Mouse (Mus musculus) thymus, postnatal 25 days (tissue): Measurements from ENCODE around the gene Pitpnm3.
"Not testable (repeated sequence)": the region's sequence is repeated elsewhere in the genome, so short reads cannot be mapped to it uniquely, and the experiment has no call there.

ENCODE experiments used
- DNase-seq: peaks from one replicate; pipeline ENCODE4 v3.0.0; 2022

Gene Pitpnm3

DNA sequence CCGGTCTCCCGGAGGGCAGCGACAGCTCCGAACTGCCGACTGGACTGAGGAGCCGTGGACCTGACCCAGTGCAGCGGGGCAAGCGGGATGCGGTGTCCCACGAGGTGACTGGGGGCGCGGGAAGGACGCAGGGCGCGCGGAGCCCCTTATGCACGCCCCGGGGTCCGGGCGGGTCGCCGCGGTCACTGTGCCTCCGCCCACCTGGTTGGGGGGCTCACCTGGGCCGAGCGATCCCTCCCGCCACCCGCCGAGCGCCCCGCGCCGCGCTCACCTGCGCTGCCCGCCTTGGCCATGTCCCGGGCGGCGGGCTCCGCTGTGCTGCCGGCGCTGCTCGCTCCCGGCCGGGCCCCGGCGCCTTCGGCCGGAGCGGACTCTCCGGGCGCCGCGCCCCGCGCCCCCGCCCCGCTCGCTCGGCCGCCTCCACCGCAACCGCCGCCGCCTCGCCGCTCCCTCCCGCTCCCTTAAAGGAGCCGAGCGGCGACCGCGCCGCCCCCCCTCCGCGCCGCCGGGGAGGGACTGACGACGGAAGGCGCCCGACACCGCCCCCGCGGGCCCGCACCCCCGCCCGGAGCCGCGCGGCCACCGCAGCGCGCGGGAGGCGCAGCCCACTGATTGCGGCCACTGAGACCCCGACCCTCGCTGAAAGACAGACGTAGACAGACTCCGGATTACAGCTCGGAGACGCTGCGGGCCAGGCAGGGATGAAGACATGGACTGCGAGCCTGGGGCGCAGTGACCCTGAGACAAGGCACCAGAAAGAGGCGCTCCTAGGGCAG, at the start of gene Pitpnm3:
Pitpnm3 (minus strand) TSS at position 396 of the 776 bp plus-strand sequence.
- no peak for DNase-seq

- DNase-seq = no peak
These were observed 48.7 kb upstream of the Pitpnm3 start for GRCm38 (mm10) chr11:72184252-72184651.

- DNase-seq = no peak
These were observed 45.6 kb upstream of the Pitpnm3 start for GRCm38 (mm10) chr11:72181136-72181535.

DNA sequence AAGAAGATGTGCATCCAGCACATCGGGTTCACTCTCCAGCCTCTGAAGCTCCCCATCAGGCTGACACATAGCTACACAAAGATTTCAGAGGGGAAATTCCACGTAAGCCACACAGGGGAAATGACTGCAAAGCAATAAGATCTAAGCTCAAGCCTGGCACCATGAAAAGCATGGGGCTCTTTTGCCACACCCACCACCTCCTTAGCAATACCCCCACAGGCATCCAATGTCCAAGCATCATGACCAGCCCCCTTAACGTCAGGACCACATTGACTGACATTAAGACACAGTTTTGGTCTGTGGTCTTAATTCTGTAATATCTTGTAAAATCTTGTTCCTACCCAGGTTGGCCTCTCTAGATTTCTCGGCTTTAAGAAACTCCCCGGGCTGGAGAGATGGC, 45.0 kb upstream of the Pitpnm3 start:
- DNase-seq = no peak

GRCm38 (mm10) chr11:72176553-72176952, 41.0 kb upstream of the Pitpnm3 start:
- no peak for DNase-seq

DNA sequence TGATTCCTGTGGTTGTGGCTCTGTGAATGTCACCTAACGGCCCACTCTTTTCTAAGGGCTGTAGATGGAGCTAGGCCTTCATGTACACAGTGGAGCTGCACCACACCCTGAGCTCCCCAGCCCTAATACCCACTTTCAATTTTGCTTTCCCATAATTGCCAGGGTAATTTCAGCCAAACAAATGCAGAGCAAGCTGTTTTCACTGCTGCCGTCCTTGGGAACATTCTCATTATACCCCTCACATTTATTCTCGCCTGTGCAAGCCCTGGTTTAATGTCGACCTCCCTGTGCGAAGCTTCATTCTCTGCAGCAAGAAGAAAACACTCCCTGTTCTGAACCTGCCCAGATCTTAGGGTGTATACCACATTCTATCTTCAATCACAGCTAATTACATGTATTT, 40.4 kb upstream of the Pitpnm3 start:
- no peak for DNase-seq

DNA sequence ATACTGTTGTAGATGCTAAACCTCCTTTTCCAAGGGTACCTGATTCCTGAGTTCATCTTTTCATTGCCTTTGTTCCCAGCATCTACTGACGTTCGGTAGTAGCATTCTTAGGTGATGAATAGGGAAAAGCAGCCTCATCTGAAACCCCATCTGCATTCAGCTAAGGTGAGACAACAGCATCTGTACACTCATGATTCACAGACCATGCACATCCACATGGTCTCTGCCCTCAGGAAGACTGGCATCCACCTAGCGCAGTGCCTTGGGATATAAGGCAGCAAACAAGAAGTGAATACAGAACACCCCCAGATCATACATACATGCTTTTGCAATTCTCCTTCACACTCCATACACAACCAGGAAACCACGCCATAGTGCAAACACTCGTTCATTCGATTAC, 39.1 kb upstream of the Pitpnm3 start:
- DNase-seq = no peak

- DNase-seq = no peak
These were observed 37.9 kb upstream of the Pitpnm3 start for GRCm38 (mm10) chr11:72173506-72173905.

DNA sequence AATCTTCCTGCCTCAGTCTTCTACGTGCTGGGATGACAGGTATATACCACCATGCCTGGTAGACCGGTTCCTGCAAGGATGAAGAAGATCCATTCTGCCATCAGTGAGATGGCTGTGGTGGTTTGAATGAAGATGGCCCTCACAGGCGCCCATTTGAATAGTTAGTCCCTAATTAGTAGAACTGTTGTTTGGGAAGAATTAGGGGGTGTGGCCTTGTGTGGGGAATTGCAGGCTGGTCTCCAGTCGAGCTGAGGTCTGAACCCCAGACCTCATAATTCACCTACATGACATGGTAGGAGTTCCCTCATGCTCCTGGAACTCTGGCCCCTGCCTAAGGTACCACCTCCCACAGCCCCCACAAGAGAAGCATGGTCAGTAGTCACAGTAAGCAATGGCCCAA, 36.3 kb upstream of the Pitpnm3 start:
- not testable (repeated sequence) for DNase-seq

GRCm38 (mm10) chr11:72169871-72170270, 34.3 kb upstream of the Pitpnm3 start:
- no peak for DNase-seq

DNA sequence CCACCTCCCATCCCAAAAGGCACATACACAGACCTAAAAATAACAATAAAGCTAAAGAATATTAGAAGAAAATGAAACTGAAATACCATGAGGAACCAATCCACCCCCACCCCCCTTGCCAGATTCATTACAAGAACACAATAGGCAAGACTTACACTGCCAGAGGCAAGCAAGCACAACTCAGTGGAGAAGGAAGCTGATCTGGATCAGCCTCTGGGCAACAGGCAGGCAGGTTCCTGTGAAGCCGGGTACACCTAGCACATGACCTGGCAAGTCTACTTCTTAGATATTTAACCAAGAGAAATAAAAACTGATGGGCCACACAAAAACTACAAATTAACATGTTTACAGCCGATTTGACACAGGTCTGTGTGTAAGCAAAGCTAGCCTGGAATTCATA, 27.6 kb upstream of the Pitpnm3 start:
- no peak for DNase-seq

DNA sequence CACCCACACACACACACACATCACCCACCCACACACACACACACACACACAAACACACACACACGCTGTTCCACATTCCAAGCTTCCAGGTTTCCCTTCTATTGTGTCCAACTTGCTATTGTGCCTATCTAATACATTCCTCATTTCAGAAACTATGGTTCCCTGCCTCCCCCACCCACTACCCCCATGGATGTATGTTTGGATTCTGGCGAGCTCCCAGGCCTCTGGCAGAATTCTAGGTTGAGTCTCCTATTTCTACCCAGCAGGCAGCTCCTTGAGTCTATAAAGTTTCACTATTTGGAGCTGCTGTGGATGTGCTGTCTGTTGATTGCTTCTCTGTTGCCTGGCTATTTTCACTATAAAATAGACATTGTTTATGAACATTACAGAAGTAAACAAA, 21.0 kb upstream of the Pitpnm3 start:
- DNase-seq = no peak

- no peak for DNase-seq
These were observed 20.4 kb upstream of the Pitpnm3 start for GRCm38 (mm10) chr11:72155981-72156428.

- DNase-seq = no peak
These were observed 19.8 kb upstream of the Pitpnm3 start for GRCm38 (mm10) chr11:72155186-72155980.

GRCm38 (mm10) chr11:72153122-72153862, 17.7 kb upstream of the Pitpnm3 start:
- DNase-seq = no peak

DNA sequence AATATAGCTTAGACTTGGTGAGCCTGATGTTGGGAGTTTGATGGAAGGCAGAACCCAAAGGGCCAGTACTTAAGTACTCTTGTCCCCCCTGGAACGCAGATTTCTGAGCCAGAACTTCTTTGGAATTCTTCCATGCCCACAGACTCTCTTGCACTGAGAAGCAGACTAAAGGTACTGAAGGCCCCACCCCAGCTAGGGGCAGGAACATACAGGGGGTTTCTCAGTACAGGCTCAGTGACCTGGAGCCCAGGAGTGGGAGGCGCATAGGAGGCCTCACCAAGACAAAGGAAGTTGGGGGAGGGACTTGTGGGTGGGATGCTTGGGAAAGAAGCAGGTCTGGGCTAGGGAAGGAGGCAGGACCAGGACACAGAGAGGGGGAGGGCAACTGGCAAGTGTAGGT, 15.5 kb upstream of the Pitpnm3 start:
- DNase-seq = no peak

DNA sequence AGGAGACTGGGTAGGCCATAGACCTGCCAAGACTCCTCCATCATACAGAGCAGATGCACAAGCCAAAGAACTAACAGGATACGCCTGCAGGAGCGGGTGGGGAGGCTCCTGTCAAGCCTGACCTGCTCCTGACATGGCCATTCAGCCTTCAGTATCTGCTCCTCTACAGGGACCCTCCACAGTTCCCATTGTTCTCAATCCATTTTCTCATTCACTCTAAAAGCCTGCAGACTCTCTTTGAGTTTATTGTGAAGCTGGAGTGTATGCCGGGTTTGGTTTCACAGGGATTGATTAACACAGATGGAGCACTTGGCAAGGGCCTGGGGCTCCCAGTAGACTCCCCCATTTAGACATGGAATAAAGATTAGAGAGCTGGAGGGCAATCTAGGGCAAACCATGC, 12.3 kb upstream of the Pitpnm3 start:
- no peak for DNase-seq

- DNase-seq = no peak
These were observed 10.3 kb upstream of the Pitpnm3 start for GRCm38 (mm10) chr11:72145877-72146248.

DNA sequence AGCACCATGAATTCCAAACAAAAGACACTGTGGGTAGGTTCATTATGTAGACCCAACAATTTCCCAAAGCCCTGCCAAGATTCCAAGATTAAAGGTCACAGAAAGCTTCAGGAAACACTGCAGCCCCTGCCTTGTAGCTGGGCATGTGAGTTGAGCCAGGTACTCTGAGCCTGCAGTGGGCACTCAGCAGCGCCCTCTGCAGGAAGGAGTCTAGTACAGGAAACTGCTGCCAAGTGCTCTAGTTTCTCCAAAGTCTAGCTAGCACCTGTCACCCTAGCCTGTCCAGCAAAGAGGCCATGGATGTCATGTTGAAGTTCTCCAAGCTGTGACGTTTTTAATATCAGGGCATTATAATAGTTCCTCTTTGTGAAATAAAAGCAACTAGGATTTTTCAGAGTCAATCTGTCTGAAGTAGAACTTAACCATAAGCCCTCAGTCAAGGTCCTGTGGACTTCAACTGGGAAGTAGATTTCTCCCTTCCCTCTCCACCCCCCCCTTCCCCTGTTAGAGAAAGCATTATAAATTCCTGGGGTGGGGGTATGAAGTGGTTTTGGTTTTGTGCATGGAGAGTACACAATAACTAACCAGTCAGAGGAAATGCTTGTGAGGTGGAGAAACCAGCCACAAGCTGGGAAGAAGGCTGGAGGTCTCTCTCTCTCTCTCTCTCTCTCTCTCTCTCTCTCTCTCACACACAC, 9.8 kb upstream of the Pitpnm3 start:
- peak; percentile 9 for DNase-seq

DNA sequence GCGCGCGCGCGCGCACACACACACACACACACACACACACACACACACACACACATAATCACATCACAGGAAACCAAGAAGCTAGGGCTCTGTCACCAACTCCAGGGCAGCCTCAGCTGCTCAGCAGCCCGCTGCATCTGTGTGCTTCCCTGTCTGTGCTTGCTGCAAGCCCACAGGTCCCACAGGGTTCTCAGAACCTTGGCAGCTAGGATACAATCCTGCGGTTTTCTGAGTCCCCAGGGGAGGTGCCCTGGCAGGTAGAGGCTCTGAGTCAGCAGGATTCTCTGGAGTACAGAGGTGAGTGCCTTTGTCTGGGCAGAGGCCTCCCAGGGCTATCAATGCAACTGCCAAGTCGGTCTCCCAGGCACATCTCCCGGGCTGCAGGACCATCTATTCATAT, 7.3 kb upstream of the Pitpnm3 start:
- DNase-seq = no peak

GRCm38 (mm10) chr11:72140198-72140597, 4.6 kb upstream of the Pitpnm3 start:
- DNase-seq = no peak

GRCm38 (mm10) chr11:72136231-72136982, 829 bp upstream of the Pitpnm3 start:
- no peak for DNase-seq
